Mouse (Mus musculus) layer of hippocampus, adult 2 months (tissue): ENCODE measurements around the gene Hspb1. TPM values are rescaled to one million over a fixed set of nuclear protein-coding genes. Genes with fewer than 3 reads are reported as not detected.

ENCODE experiments used
- DNase-seq, 2 experiments: peaks; one replicate each; pipeline ENCODE4 v3.0.0; 2022; ENCODE audit warnings: low spot score in 2 of 2
- H3K27ac ChIP-seq: fragments of 200-600 bp; 2 replicates; pipeline ENCODE4 v1.8.1; 2022
- H3K4me3 ChIP-seq: fragments of 200-600 bp; 2 replicates; pipeline ENCODE4 v1.8.1; 2022; ENCODE audit warnings: mild to moderate bottlenecking
- CTCF ChIP-seq: fragments of 200-600 bp; conservative IDR thresholded peaks from 2 replicates; pipeline ENCODE4 v1.8.1; 2022; ENCODE audit warnings: antibody characterized with exemption, mild to moderate bottlenecking, moderate library complexity
- total RNA-seq, 2 experiments: library from RNA; stranded (reverse); gene quantifications; 2 replicates each; pipeline ENCODE4 v1.2.3; 2021

The Hspb1 gene
- total RNA-seq, 2 experiments from 2014 or later, result 15.4 to 16.8 TPM

- TF ChIP-seq CTCF, result no peak
- peak overlapping the region; percentile 51 for H3K4me3 ChIP-seq
- peak overlapping the region; percentile 76; the same call in 1 of the 2 replicates for H3K27ac ChIP-seq
- no peak for DNase-seq
These were observed 19.1 kb upstream of the Hspb1 start for GRCm38 (mm10) chr5:135868653-135869052.

GRCm38 (mm10) chr5:135869661-135870423 is 17.9 kb upstream of the Hspb1 start:
- Histone ChIP-seq H3K4me3 (no peak overlapping the region), H3K27ac (no peak overlapping the region)
- no peak for TF ChIP-seq CTCF
- no peak for DNase-seq

DNA sequence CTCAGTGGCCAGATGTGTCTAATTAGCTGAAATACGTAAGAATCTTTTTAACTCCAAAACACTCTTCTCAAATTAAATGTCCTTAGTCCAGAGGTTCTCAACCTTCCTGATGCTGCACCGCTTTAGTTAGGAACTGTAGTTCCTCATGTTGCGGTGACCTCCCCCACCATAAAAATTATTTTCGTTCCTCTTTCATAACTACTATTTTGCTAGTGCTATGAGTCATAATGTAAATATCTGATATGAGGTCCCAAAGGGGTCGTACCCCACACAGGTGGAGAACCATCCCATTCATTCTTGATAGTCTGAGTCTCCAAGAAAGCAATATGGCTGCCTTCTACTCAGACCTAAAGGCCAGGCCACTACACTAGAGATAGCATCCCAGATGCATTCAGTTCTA is 17.2 kb upstream of the Hspb1 start:
- DNase-seq, result no peak
- Histone ChIP-seq H3K27ac (no peak overlapping the region), H3K4me3 (no peak overlapping the region)
- TF ChIP-seq CTCF, result no peak

DNA sequence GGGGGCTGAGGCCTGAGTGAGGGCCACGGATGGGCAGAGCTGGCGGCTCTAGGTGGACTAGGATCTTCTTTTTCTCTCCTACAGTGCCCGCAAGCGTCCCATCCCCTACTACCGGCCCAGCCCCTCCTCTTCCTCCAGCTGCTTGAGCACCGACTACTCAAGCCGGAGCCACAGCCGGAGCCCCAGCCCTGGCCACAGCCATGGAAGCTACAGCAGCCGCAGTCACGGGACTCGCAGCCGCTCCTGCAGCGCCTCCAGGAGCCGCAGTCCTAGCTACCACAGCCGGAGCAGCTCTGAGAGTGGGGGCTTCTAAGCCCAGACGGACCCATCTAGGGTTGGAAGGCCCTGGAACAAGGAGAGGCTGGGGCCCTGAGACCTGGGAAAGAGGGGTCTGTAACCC is 14.7 kb upstream of the Hspb1 start:
- no peak for TF ChIP-seq CTCF

GRCm38 (mm10) chr5:135873753-135874152 is 14.0 kb upstream of the Hspb1 start:
- no peak for TF ChIP-seq CTCF
- DNase-seq, result no peak
- H3K4me3 ChIP-seq, result no peak overlapping the region
- H3K27ac ChIP-seq, result no peak overlapping the region

More for the DNA sequence above, 14.7 kb upstream of the Hspb1 start:
- H3K27ac ChIP-seq, result no peak overlapping the region
- H3K4me3 ChIP-seq, result no peak overlapping the region
- no peak for DNase-seq

DNA sequence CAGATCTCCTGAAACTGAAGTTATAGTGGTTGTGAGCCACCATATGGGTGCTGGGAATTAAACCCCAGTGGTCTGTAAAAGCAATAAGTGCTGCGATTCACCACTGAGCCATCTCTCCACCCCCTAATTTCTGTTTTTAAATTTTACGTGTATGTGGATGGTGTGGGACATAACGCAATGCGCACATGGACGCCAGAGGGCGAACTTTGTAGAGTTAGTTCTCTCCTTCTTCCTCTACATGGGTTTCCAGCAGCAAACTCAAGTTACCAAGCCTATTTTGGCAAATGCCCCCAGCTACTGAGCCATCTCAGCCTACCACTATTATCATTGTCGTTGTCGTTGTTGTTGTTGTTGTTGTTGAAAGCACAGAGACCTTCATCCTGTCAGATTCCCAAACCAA is 10.5 kb upstream of the Hspb1 start:
- H3K27ac ChIP-seq, result peak overlapping the region; percentile 64; the same call in 1 of the 2 replicates
- DNase-seq, result peak; percentile 43 to 47
- peak overlapping the region; percentile 48; the same call in 1 of the 2 replicates for H3K4me3 ChIP-seq
- peak; percentile 70 for TF ChIP-seq CTCF

GRCm38 (mm10) chr5:135877831-135878231 is 9.9 kb upstream of the Hspb1 start:
- peak overlapping the region; percentile 64; the same call in 1 of the 2 replicates for H3K27ac ChIP-seq
- H3K4me3 ChIP-seq, result peak overlapping the region; percentile 48
- DNase-seq, result peak in 1 of 2 experiments; percentile 49
- TF ChIP-seq CTCF, result peak; percentile 75

GRCm38 (mm10) chr5:135879449-135880158 is 8.1 kb upstream of the Hspb1 start:
- Histone ChIP-seq H3K27ac (peak overlapping the region; percentile 67), H3K4me3 (no peak overlapping the region)
- TF ChIP-seq CTCF, result no peak
- DNase-seq, result peak in 1 of 2 experiments; percentile 53

- no peak for DNase-seq
- Histone ChIP-seq H3K4me3 (no peak overlapping the region), H3K27ac (no peak overlapping the region)
- TF ChIP-seq CTCF, result no peak
These were observed 3.1 kb upstream of the Hspb1 start for GRCm38 (mm10) chr5:135884641-135885040.

- Histone ChIP-seq H3K27ac (peak overlapping the region; percentile 39; the same call in 1 of the 2 replicates), H3K4me3 (peak overlapping the region; percentile 44)
- DNase-seq, result no peak
- no peak for TF ChIP-seq CTCF
These were observed 891 bp downstream of the Hspb1 start for GRCm38 (mm10) chr5:135888405-135889215.

GRCm38 (mm10) chr5:135890323-135890722 is 2.6 kb downstream of the Hspb1 start:
- Histone ChIP-seq H3K4me3 (no peak overlapping the region), H3K27ac (no peak overlapping the region)
- TF ChIP-seq CTCF, result no peak
- no peak for DNase-seq

- no peak for TF ChIP-seq CTCF
- Histone ChIP-seq H3K27ac (no peak overlapping the region), H3K4me3 (no peak overlapping the region)
- no peak for DNase-seq
These were observed 3.2 kb downstream of the Hspb1 start for GRCm38 (mm10) chr5:135890920-135891319.
